Mouse (Mus musculus) CH12.LX (cell line): ENCODE data around the gene Tchp.

Experiments
- BHLHE40 ChIP-seq: IDR thresholded peaks from 2 replicates; pipeline ENCODE4 v1.6.1; 2011; ENCODE audit warnings: mild to moderate bottlenecking, low read depth, low read length, improper control_type of control experiment
- CTCF ChIP-seq, 2 experiments: IDR thresholded peaks in 1 of 2; conservative IDR thresholded peaks in 1 of 2; 2 replicates each; pipeline ENCODE4 v1.5.1; 2011 to 2012; ENCODE audit warnings: low read depth in 2 of 2, low read length in 2 of 2, improper control_type of control experiment in 1 of 2, inconsistent platforms in 1 of 2, mild to moderate bottlenecking in 1 of 2, moderate library complexity in 1 of 2
- EP300 ChIP-seq: IDR thresholded peaks from 2 replicates; pipeline ENCODE4 v1.6.1; 2011; ENCODE audit warnings: low read length, improper control_type of control experiment
- GABPA ChIP-seq: IDR thresholded peaks from 2 replicates; pipeline ENCODE4 v1.6.1; 2012; ENCODE audit warnings: low read depth, low read length, improper control_type of control experiment, inconsistent platforms; ENCODE audit not compliant: insufficient replicate concordance
- JUND ChIP-seq: conservative IDR thresholded peaks from 2 replicates; pipeline ENCODE4 v1.6.1; 2011; ENCODE audit warnings: low read depth, low read length, improper control_type of control experiment
- KAT2A ChIP-seq: IDR thresholded peaks from 2 replicates; pipeline ENCODE4 v1.6.1; 2012; ENCODE audit warnings: low read length, improper control_type of control experiment, inconsistent platforms; ENCODE audit not compliant: insufficient replicate concordance
- MAX ChIP-seq: IDR thresholded peaks from 2 replicates; pipeline ENCODE4 v1.6.1; 2011; ENCODE audit warnings: low read length, improper control_type of control experiment
- MAZ ChIP-seq: IDR thresholded peaks from 2 replicates; pipeline ENCODE4 v1.6.1; 2012; ENCODE audit warnings: low read depth, mild to moderate bottlenecking, inconsistent platforms, low read length, improper control_type of control experiment, moderate library complexity
- MYC ChIP-seq: IDR thresholded peaks from 2 replicates; pipeline ENCODE4 v1.6.1; 2011; ENCODE audit warnings: low read depth, mild to moderate bottlenecking, improper control_type of control experiment, low read length
- NELFE ChIP-seq: IDR thresholded peaks from 2 replicates; pipeline ENCODE4 v1.6.1; 2011; ENCODE audit warnings: low read depth, low read length, improper control_type of control experiment
- NRF1 ChIP-seq: IDR thresholded peaks from 2 replicates; pipeline ENCODE4 v1.6.1; 2014; ENCODE audit warnings: low read depth, mild to moderate bottlenecking, inconsistent platforms, low read length, improper control_type of control experiment, moderate library complexity
- POLR2A ChIP-seq: IDR thresholded peaks from 2 replicates; pipeline ENCODE4 v1.6.1; 2011; ENCODE audit warnings: low read depth, mild to moderate bottlenecking, improper control_type of control experiment, low read length
- RAD21 ChIP-seq: IDR thresholded peaks from 2 replicates; pipeline ENCODE4 v1.6.1; 2011; ENCODE audit warnings: low read depth, mild to moderate bottlenecking, low read length, improper control_type of control experiment, moderate library complexity

GRCm38 (mm10) chr5:114747521-114747920 lies 40.0 kb downstream of the Tchp start:
- no peak for TF ChIP-seq BHLHE40
- no peak for TF ChIP-seq MAX
- TF ChIP-seq POLR2A = no peak
- TF ChIP-seq RAD21 = no peak
- TF ChIP-seq NELFE = no peak
- no peak for TF ChIP-seq EP300
- no peak for TF ChIP-seq CTCF (conservative IDR thresholded peaks at IDR 0.05 in 1 of 2, IDR thresholded peaks at IDR 0.05 in 1 of 2; ENCODE audit: low read depth in 2 of 2, low read length in 2 of 2)
- no peak for TF ChIP-seq KAT2A
- TF ChIP-seq MAZ = no peak
- TF ChIP-seq NRF1 = no peak
- no peak for TF ChIP-seq JUND
- TF ChIP-seq GABPA = no peak
- TF ChIP-seq MYC = no peak
